Mouse (Mus musculus): Measurements from ENCODE around the gene Tom1l2. TPM values are rescaled to one million over a fixed set of nuclear protein-coding genes. Genes with fewer than 3 reads are reported as not detected.

Tom1l2 gene
- total RNA-seq, 2 experiments from 2014 or later: 63.0 to 80.7 TPM

GRCm38 (mm10) chr11:60235351-60235750, 117.4 kb downstream of the Tom1l2 start:
- no peak for DNase-seq (ENCODE audit: low spot score in 2 of 2)

GRCm38 (mm10) chr11:60233235-60233634, 119.5 kb downstream of the Tom1l2 start:
- no peak for DNase-seq (ENCODE audit: low spot score in 2 of 2)

GRCm38 (mm10) chr11:60232441-60233058, 120.2 kb downstream of the Tom1l2 start:
- no peak for DNase-seq (ENCODE audit: low spot score in 2 of 2)

GRCm38 (mm10) chr11:60231951-60232350, 120.8 kb downstream of the Tom1l2 start:
- no peak for DNase-seq (ENCODE audit: low spot score in 2 of 2)

- DNase-seq (ENCODE audit: low spot score in 2 of 2): no peak
These were observed 121.4 kb downstream of the Tom1l2 start for GRCm38 (mm10) chr11:60231326-60231725.

GRCm38 (mm10) chr11:60230512-60230911, 122.2 kb downstream of the Tom1l2 start:
- DNase-seq (ENCODE audit: low spot score in 2 of 2): no peak

GRCm38 (mm10) chr11:60229821-60230220, 122.9 kb downstream of the Tom1l2 start:
- no peak for DNase-seq (ENCODE audit: low spot score in 2 of 2)

GRCm38 (mm10) chr11:60228525-60228924, 124.2 kb downstream of the Tom1l2 start:
- DNase-seq (ENCODE audit: low spot score in 2 of 2): no peak

GRCm38 (mm10) chr11:60225874-60226273, 126.8 kb downstream of the Tom1l2 start:
- DNase-seq (ENCODE audit: low spot score in 2 of 2): no peak

- no peak for DNase-seq (ENCODE audit: low spot score in 2 of 2)
These were observed 128.0 kb downstream of the Tom1l2 start for GRCm38 (mm10) chr11:60224676-60225075.

GRCm38 (mm10) chr11:60222469-60223236, 130.1 kb downstream of the Tom1l2 start, which contains the start of gene Srebf1:
Gene Srebf1 (minus strand): TSS chr11:60222581.
- peak; percentile 80 to 84 for DNase-seq (ENCODE audit: low spot score in 2 of 2)

GRCm38 (mm10) chr11:60222085-60222468, 130.6 kb downstream of the Tom1l2 start:
- no peak for DNase-seq (ENCODE audit: low spot score in 2 of 2)

- DNase-seq (ENCODE audit: low spot score in 2 of 2): no peak
These were observed 131.3 kb downstream of the Tom1l2 start for GRCm38 (mm10) chr11:60221425-60221824.

- DNase-seq (ENCODE audit: low spot score in 2 of 2): peak; percentile 89
These were observed 132.4 kb downstream of the Tom1l2 start for GRCm38 (mm10) chr11:60220291-60220804.

- DNase-seq (ENCODE audit: low spot score in 2 of 2): no peak
These were observed 133.1 kb downstream of the Tom1l2 start for GRCm38 (mm10) chr11:60219609-60220008.

GRCm38 (mm10) chr11:60217467-60217866, 135.2 kb downstream of the Tom1l2 start:
- DNase-seq (ENCODE audit: low spot score in 2 of 2): no peak

- no peak for DNase-seq (ENCODE audit: low spot score in 2 of 2)
These were observed 136.0 kb downstream of the Tom1l2 start for GRCm38 (mm10) chr11:60216671-60217070.

- DNase-seq (ENCODE audit: low spot score in 2 of 2): no peak
These were observed 139.4 kb downstream of the Tom1l2 start for GRCm38 (mm10) chr11:60213266-60213665.

- no peak for DNase-seq (ENCODE audit: low spot score in 2 of 2)
These were observed 140.9 kb downstream of the Tom1l2 start for GRCm38 (mm10) chr11:60211761-60212160.

- no peak for DNase-seq (ENCODE audit: low spot score in 2 of 2)
These were observed 141.6 kb downstream of the Tom1l2 start for GRCm38 (mm10) chr11:60211152-60211551.

GRCm38 (mm10) chr11:60210305-60210724, 142.4 kb downstream of the Tom1l2 start:
- peak; percentile 94 to 95 for DNase-seq (ENCODE audit: low spot score in 2 of 2)

GRCm38 (mm10) chr11:60209933-60210249, 142.8 kb downstream of the Tom1l2 start:
- DNase-seq (ENCODE audit: low spot score in 2 of 2): no peak

Data from adrenal gland, adult 18-20 months (tissue).